10 mouse cellular contexts compared by ENCODE assay signal in the genomic region with DNA sequence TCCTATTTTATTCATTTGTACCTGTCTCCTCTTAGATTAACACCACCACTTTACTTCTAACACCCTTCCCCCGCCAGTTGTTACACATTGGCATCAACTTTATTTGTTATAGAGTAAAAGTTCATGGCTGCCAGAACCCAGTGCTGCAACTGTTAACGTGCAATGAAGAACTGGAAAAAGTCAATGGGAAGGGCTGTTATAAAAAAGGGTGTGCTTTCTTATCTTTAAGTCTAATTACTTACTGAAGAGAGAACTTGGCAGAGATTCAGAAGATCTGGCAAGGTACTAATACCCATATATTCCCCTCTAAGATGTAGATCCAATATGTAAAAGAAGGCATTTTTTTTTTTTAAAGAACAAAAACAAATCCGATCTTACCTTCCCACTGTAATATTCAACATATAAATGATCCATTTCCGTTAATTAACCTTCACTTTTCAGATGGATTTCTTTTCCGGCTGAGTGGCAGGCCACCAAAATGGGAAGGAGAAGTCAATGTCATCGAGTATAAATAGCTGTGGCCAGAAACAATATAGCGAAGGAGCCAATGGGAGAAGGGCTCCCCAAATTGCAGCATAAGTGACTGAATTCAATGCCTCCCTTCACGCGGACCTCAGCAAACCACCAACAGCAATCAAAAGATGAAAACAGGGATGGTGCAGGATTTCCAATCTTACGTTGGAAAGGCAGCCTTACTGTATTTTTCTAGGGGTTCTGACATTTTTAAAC. TPM values are rescaled to one million over a fixed set of nuclear protein-coding genes. Genes with fewer than 3 reads are reported as not detected.
DNase-seq lines count a peak whose midpoint lies in the region; ATAC-seq and TF ChIP-seq lines count a peak whose summit lies in the region.
"Had no signal": no experiment of that assay in that cellular context is flagged by ENCODE, and none has a peak within 500 bp of the region (broad histone marks: within the 10 kb centered on the region; RNA-seq: fewer than 3 reads in every experiment).

No protein-coding gene starts in this region.

- 79% methylated on average over 10 of the region's 10 CpGs for WGBS in hindbrain, embryonic 10.5 days
- WGBS in hindbrain, embryonic 11.5 days, result 74% methylated on average over 10 of the region's 10 CpGs
- 66% methylated on average over 10 of the region's 10 CpGs for WGBS in embryonic facial prominence, embryonic 13.5 days
- 44% methylated on average over 10 of the region's 10 CpGs for WGBS in intestine, postnatal 0 days

- no peak overlapping the region for H3K9ac ChIP-seq in hindbrain, embryonic 11.5 days (ENCODE audit: low read depth, low read length)
- no peak overlapping the region for H3K9ac ChIP-seq in embryonic facial prominence, embryonic 13.5 days
- no peak overlapping the region for H3K9ac ChIP-seq in intestine, postnatal 0 days (ENCODE audit: low read depth, low read length)

- H3K36me3 ChIP-seq in hindbrain, embryonic 10.5 days, result peaks cover 2% of the 10 kb centered on the region; the same call in 1 of the 2 replicates
- H3K36me3 ChIP-seq in hindbrain, embryonic 11.5 days (ENCODE audit: control insufficient read depth, insufficient read depth, low read length), result no peaks in the 10 kb centered on the region
- H3K36me3 ChIP-seq in embryonic facial prominence, embryonic 13.5 days, result no peaks in the 10 kb centered on the region
- no peaks in the 10 kb centered on the region for H3K36me3 ChIP-seq in intestine, postnatal 0 days (ENCODE audit: control insufficient read depth, insufficient read depth)

- H3K9me3 ChIP-seq in hindbrain, embryonic 10.5 days, result no peaks in the 10 kb centered on the region
- H3K9me3 ChIP-seq in hindbrain, embryonic 11.5 days (ENCODE audit: control insufficient read depth, low read length), result no peaks in the 10 kb centered on the region
- H3K9me3 ChIP-seq in embryonic facial prominence, embryonic 13.5 days, result no peaks in the 10 kb centered on the region
- no peaks in the 10 kb centered on the region for H3K9me3 ChIP-seq in intestine, postnatal 0 days (ENCODE audit: control insufficient read depth)
- H3K9me3 ChIP-seq: G1E had no signal

- peak overlapping the region; percentile 87; the same call in 1 of the 2 replicates for H3K4me3 ChIP-seq in hindbrain, embryonic 10.5 days
- H3K4me3 ChIP-seq in hindbrain, embryonic 11.5 days (ENCODE audit: low read depth, low read length), result no peak overlapping the region
- peak overlapping the region; percentile 90; the same call in 1 of the 2 replicates for H3K4me3 ChIP-seq in embryonic facial prominence, embryonic 13.5 days
- peak overlapping the region; percentile 97; the same call in 1 of the 2 replicates for H3K4me3 ChIP-seq in intestine, postnatal 0 days (ENCODE audit: low read depth, low read length)

- no peaks in the 10 kb centered on the region for H3K27me3 ChIP-seq in hindbrain, embryonic 10.5 days (ENCODE audit: insufficient read depth, poor library complexity, severe bottlenecking)
- H3K27me3 ChIP-seq in hindbrain, embryonic 11.5 days (ENCODE audit: control insufficient read depth, insufficient read depth, low read length), result no peaks in the 10 kb centered on the region
- H3K27me3 ChIP-seq in embryonic facial prominence, embryonic 13.5 days, result no peaks in the 10 kb centered on the region
- H3K27me3 ChIP-seq in intestine, postnatal 0 days (replicated peaks; ENCODE audit: control insufficient read depth, insufficient read depth, low read length), result no peaks in the 10 kb centered on the region

- no peak for DNase-seq in hindbrain, embryonic 10.5 days (ENCODE audit: low spot score)
- no peak for DNase-seq in hindbrain, embryonic 11.5 days (ENCODE audit: low spot score)
- DNase-seq in Muller cell, postnatal 12 days (ENCODE audit: inconsistent ontology term), result no peak
- DNase-seq in adrenal gland, postnatal 25 days, result no peak
- no peak for DNase-seq in spleen, postnatal 10 days (ENCODE audit: low spot score in 2 of 2)
- DNase-seq: thymus, postnatal 14 days had no signal

- peaks cover 29% of the 10 kb centered on the region for H3K4me1 ChIP-seq in hindbrain, embryonic 10.5 days (replicated peaks)
- 0 out of 2 replicates have a peak, but pooled peaks cover 2% of the 10 kb centered on the region for H3K4me1 ChIP-seq in hindbrain, embryonic 11.5 days (replicated peaks; ENCODE audit: control insufficient read depth, insufficient read depth, low read length)
- H3K4me1 ChIP-seq in embryonic facial prominence, embryonic 13.5 days, result peaks cover 31% of the 10 kb centered on the region
- peaks cover 9% of the 10 kb centered on the region for H3K4me1 ChIP-seq in intestine, postnatal 0 days (replicated peaks; ENCODE audit: control insufficient read depth, insufficient read depth, low read length)

- ATAC-seq in hindbrain, embryonic 11.5 days (ENCODE audit: low FRiP score), result no peak
- no peak for ATAC-seq in embryonic facial prominence, embryonic 13.5 days (ENCODE audit: insufficient number of reproducible peaks, insufficient read depth, low FRiP score, low TSS enrichment, low read depth)
- ATAC-seq in intestine, postnatal 0 days, result no peak
- ATAC-seq in monocyte, adult 5-6 weeks (replicated peaks; ENCODE audit: insufficient number of reproducible peaks, low FRiP score, low TSS enrichment, poor library complexity, severe bottlenecking), result peak; percentile 51

- TF ChIP-seq CTCF in intestine, postnatal 0 days (IDR thresholded peaks at IDR 0.05; ENCODE audit: low read depth), result no peak

- no peak overlapping the region for H3K4me2 ChIP-seq in hindbrain, embryonic 11.5 days (replicated peaks; ENCODE audit: low read depth, low read length)
- H3K4me2 ChIP-seq in embryonic facial prominence, embryonic 13.5 days, result peak overlapping the region; percentile 82
- H3K4me2 ChIP-seq in intestine, postnatal 0 days (replicated peaks; ENCODE audit: low read depth), result peak overlapping the region; percentile 87

- no peak overlapping the region for H3K27ac ChIP-seq in hindbrain, embryonic 10.5 days
- no peak overlapping the region for H3K27ac ChIP-seq in hindbrain, embryonic 11.5 days (ENCODE audit: low read depth, low read length)
- H3K27ac ChIP-seq in embryonic facial prominence, embryonic 13.5 days, result no peak overlapping the region
- no peak overlapping the region for H3K27ac ChIP-seq in intestine, postnatal 0 days (ENCODE audit: low read depth, low read length)

RNA-seq across cellular contexts. Expression of gene Ttc17, which starts 1.8 kb away (rescaled TPM):
- 13.4 and 13.9 TPM in 2 replicates for polyA plus RNA-seq in hindbrain, embryonic 10.5 days (2016; fragmentation: Nextera tagmentation; extraction: Ambion mirVana)
- polyA plus RNA-seq in hindbrain, embryonic 11.5 days (2014; fragmentation: Nextera tagmentation; extraction: Ambion mirVana), result 15.3 and 16.3 TPM in 2 replicates
- 17.9 and 18.6 TPM in 2 replicates for polyA plus RNA-seq in embryonic facial prominence, embryonic 13.5 days (2015; fragmentation: Nextera tagmentation; extraction: Ambion mirVana)
- 9.1 and 9.7 TPM in 2 replicates for polyA plus RNA-seq in intestine, postnatal 0 days (2015; fragmentation: Nextera tagmentation; extraction: Ambion mirVana)
- 39.2 to 67.6 TPM (median 63.9 TPM) in 3 replicates for total RNA-seq in monocyte, adult 5-6 weeks (2017)
- total RNA-seq in adrenal gland, postnatal 25 days (2021), result 39.5 and 46.2 TPM in 2 replicates

RNA-seq across cellular contexts. Expression of gene Api5, which starts 33.3 kb away (rescaled TPM):
- polyA plus RNA-seq in hindbrain, embryonic 10.5 days (2016; fragmentation: Nextera tagmentation; extraction: Ambion mirVana), result 161 and 220 TPM in 2 replicates
- 214 and 241 TPM in 2 replicates for polyA plus RNA-seq in hindbrain, embryonic 11.5 days (2014; fragmentation: Nextera tagmentation; extraction: Ambion mirVana)
- polyA plus RNA-seq in embryonic facial prominence, embryonic 13.5 days (2015; fragmentation: Nextera tagmentation; extraction: Ambion mirVana), result 160 and 167 TPM in 2 replicates
- polyA plus RNA-seq in intestine, postnatal 0 days (2015; fragmentation: Nextera tagmentation; extraction: Ambion mirVana), result 47.6 and 48.8 TPM in 2 replicates
- 147 to 181 TPM (median 151 TPM) in 3 replicates for total RNA-seq in monocyte, adult 5-6 weeks (2017)
- 77.6 and 81.7 TPM in 2 replicates for total RNA-seq in adrenal gland, postnatal 25 days (2021)
